Mouse (Mus musculus) kidney, adult 2 months (tissue): ENCODE measurements at regions not wholly inside any gene's neighbourhood (a gene's known extent, or its start where the extent isn't known, plus 50 kb on each side); places are given as distances from the start of the nearest gene placed in this dataset.
A peak's percentile ranks its signal among the peaks of the same experiment; 100 is the strongest.

Source experiments
- DNase-seq: peaks from one replicate; pipeline ENCODE4 v3.0.0; 2021
- H3K27ac ChIP-seq: fragments of 200-500 bp; 2 replicates; pipeline ENCODE4 v1.5.1; 2012; ENCODE audit warnings: low read depth, low read length, control low read depth, inconsistent platforms; ENCODE audit not compliant: insufficient read depth
- H3K27me3 ChIP-seq: fragments of 200-500 bp; replicated peaks from 2 replicates; pipeline ENCODE4 v1.6.1; 2012; ENCODE audit warnings: mild to moderate bottlenecking, moderate library complexity, low read length, inconsistent platforms; ENCODE audit not compliant: control insufficient read depth, insufficient read depth
- H3K36me3 ChIP-seq: fragments of 200-500 bp; 2 replicates; pipeline ENCODE4 v1.6.1; 2012; ENCODE audit warnings: mild to moderate bottlenecking, moderate library complexity, low read length, inconsistent platforms; ENCODE audit not compliant: control insufficient read depth, insufficient read depth
- H3K4me1 ChIP-seq: fragments of 200-500 bp; 2 replicates; pipeline ENCODE4 v1.6.1; 2011; ENCODE audit warnings: low read length; ENCODE audit not compliant: control insufficient read depth, insufficient read depth
- H3K4me3 ChIP-seq: fragments of 200-500 bp; 2 replicates; pipeline ENCODE4 v1.5.1; 2011; ENCODE audit warnings: mild to moderate bottlenecking, low read depth, low read length, control low read depth; ENCODE audit not compliant: insufficient read depth
- CTCF ChIP-seq: fragments of 200-500 bp; conservative IDR thresholded peaks from 2 replicates; pipeline ENCODE4 v1.5.1; 2011; ENCODE audit warnings: low read depth, mild to moderate bottlenecking, control low read depth, low read length, moderate library complexity, mixed read lengths; ENCODE audit not compliant: insufficient read depth, insufficient read length
- POLR2A ChIP-seq: fragments of 200-500 bp; IDR thresholded peaks from one replicate; pipeline ENCODE4 v1.6.1; 2011; ENCODE audit warnings: low read depth, low read length, control low read depth
- WGBS: fragments of 180-500 bp; shearing (Covaris S2); methylation state at CpG from one replicate; pipeline ENCODE4 v1.1.7; 2018; 5-methylcytosine and 5-hydroxymethylcytosine counted together

GRCm38 (mm10) chr7:124996538-124996937 lies 447.9 kb upstream of the Kdm8 start:
- WGBS = 73% methylated on average over 1 of the region's 1 CpGs
- Histone ChIP-seq H3K4me3 (no peak overlapping the region), H3K4me1 (no peaks in the 10 kb centered on the region), H3K27ac (no peak overlapping the region), H3K27me3 (no peaks in the 10 kb centered on the region), H3K36me3 (no peaks in the 10 kb centered on the region)
- TF ChIP-seq CTCF (no peak), POLR2A (no peak)
- no peak for DNase-seq

GRCm38 (mm10) chr7:125000669-125001068 lies 443.8 kb upstream of the Kdm8 start:
- H3K27me3 ChIP-seq = no peaks in the 10 kb centered on the region
- TF ChIP-seq POLR2A (no peak), CTCF (no peak)
- H3K27ac ChIP-seq = no peak overlapping the region
- no peaks in the 10 kb centered on the region for H3K4me1 ChIP-seq
- H3K36me3 ChIP-seq = no peaks in the 10 kb centered on the region
- H3K4me3 ChIP-seq = no peak overlapping the region
- DNase-seq = no peak

DNA sequence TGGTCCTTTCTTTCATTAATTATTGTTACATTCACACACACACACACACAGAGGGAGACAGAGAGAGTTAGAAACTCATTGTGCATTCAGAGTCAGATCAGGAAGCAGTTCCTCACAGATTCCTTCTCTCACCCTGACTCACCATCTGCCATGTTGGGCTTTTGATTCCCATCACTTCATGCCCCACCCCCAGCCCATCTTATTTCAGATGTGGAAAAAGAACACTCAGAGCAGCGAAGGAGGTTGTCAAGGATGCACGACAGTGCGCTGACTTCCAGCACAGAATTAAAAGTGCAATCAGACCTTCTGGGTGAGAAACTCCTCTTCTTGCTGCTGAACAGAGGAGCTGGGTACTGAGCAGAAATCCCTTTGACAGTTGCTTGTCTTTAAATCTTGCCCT lies 438.8 kb upstream of the Kdm8 start:
- no peak overlapping the region for H3K4me3 ChIP-seq
- TF ChIP-seq POLR2A = no peak
- no peak for TF ChIP-seq CTCF
- WGBS = 79% methylated on average over 3 of the region's 3 CpGs
- H3K4me1 ChIP-seq = no peaks in the 10 kb centered on the region
- DNase-seq = no peak
- no peaks in the 10 kb centered on the region for H3K36me3 ChIP-seq
- H3K27me3 ChIP-seq = no peaks in the 10 kb centered on the region
- no peak overlapping the region for H3K27ac ChIP-seq

DNA sequence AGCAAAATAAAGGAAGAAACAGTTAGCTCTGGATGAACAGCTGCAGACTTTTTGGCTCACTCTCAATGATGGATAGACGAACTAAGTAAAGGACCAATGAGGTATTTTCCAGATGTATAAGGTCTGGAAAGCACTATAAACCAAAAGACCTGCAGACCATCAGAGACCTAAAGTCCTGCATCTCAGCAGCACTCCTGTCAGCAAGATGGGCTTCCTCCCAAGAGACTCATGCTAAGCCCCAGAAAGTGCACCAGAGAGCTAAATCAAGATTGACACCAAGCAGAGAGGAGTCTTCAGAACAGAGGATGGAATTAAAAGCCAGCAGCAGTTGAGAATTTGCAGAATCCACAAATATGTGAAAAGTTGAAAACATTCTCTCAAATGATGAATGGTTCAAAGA lies 425.2 kb upstream of the Kdm8 start:
- no peak for TF ChIP-seq CTCF
- no peak for TF ChIP-seq POLR2A
- Histone ChIP-seq H3K36me3 (no peaks in the 10 kb centered on the region), H3K27ac (no peak overlapping the region), H3K4me3 (no peak overlapping the region), H3K27me3 (no peaks in the 10 kb centered on the region; the same call in 1 of the 2 replicates), H3K4me1 (no peaks in the 10 kb centered on the region)
- 74% methylated on average over 1 of the region's 1 CpGs for WGBS
- peak; percentile 2 for DNase-seq

- no peak for DNase-seq
- H3K36me3 ChIP-seq = no peaks in the 10 kb centered on the region
- no peak overlapping the region for H3K27ac ChIP-seq
- H3K4me3 ChIP-seq = no peak overlapping the region
- no peaks in the 10 kb centered on the region for H3K4me1 ChIP-seq
- WGBS = 74% methylated on average over 5 of the region's 5 CpGs
- TF ChIP-seq CTCF = no peak
- TF ChIP-seq POLR2A = no peak
- H3K27me3 ChIP-seq = no peaks in the 10 kb centered on the region; the same call in 1 of the 2 replicates
These were observed 419.5 kb upstream of the Kdm8 start for GRCm38 (mm10) chr7:125024944-125025343.

DNA sequence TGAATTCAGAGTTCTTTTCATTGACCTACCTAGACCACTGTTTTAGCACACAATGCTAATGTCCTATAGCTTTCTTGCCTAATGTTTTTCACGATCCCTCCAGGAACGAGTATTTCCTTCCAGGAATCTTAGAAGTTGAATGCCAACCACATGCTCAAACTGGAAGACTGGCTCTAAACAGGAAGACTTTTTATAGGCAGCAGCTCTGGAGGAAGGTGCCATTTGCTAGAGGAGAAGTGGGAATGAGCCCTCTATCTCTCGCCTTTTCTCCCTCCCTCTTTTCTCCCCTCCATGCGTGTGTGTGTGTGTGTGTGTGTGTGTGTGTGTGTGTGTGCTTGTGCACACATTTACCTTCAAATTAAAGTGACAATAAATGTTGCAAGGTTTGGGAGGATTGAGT lies 410.7 kb upstream of the Kdm8 start:
- H3K4me3 ChIP-seq = no peak overlapping the region
- no peaks in the 10 kb centered on the region for H3K4me1 ChIP-seq
- no peaks in the 10 kb centered on the region for H3K27me3 ChIP-seq
- no peak for DNase-seq
- TF ChIP-seq CTCF (no peak), POLR2A (no peak)
- 57% methylated on average over 4 of the region's 4 CpGs for WGBS
- no peaks in the 10 kb centered on the region for H3K36me3 ChIP-seq
- no peak overlapping the region for H3K27ac ChIP-seq

DNA sequence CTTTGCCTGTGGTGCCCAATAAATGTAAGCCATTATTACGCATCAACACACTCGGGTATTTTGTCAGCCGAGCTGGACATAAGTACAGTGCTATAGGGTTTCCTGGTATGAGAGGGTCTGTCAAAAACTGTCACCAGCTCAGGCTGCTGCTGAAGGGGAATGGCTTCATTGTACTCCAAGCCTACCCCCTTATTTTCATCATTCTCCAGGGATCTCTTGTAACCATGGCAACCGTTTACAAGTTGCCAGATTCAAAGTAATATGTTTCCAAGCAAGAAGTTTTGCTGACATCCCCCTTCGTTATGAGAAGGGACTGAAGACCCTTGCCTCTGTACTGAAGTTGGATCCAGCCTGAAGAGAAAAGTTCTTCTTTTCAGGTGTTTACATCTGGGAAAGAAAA lies 410.3 kb upstream of the Kdm8 start:
- H3K36me3 ChIP-seq = no peaks in the 10 kb centered on the region
- 71% methylated on average over 5 of the region's 5 CpGs for WGBS
- TF ChIP-seq POLR2A = no peak
- TF ChIP-seq CTCF = no peak
- H3K27me3 ChIP-seq = no peaks in the 10 kb centered on the region
- no peak overlapping the region for H3K4me3 ChIP-seq
- no peaks in the 10 kb centered on the region for H3K4me1 ChIP-seq
- H3K27ac ChIP-seq = no peak overlapping the region
- no peak for DNase-seq

GRCm38 (mm10) chr7:125036098-125036991 lies 408.1 kb upstream of the Kdm8 start:
- Histone ChIP-seq H3K4me1 (no peaks in the 10 kb centered on the region), H3K27ac (no peak overlapping the region)
- WGBS = 54% methylated on average over 10 of the region's 10 CpGs

More at GRCm38 (mm10) chr7:125036098-125036991, 408.1 kb upstream of the Kdm8 start:
- DNase-seq = peak; percentile 8
- H3K27me3 ChIP-seq = no peaks in the 10 kb centered on the region
- TF ChIP-seq POLR2A (no peak), CTCF (no peak)
- H3K36me3 ChIP-seq = no peaks in the 10 kb centered on the region
- H3K4me3 ChIP-seq = no peak overlapping the region
